Mouse (Mus musculus) cortical plate, adult 2 months (tissue): ENCODE results near the gene Selenof. TPM values are rescaled to one million over a fixed set of nuclear protein-coding genes. Genes with fewer than 3 reads are reported as not detected.
A peak's percentile ranks its signal among the peaks of the same experiment; 100 is the strongest.
"Not testable (repeated sequence)": the region's sequence is repeated elsewhere in the genome, so short reads cannot be mapped to it uniquely, and the experiment has no call there.

Experiments used
- H3K27ac ChIP-seq: fragments of 200-500 bp; 2 replicates; pipeline ENCODE4 v1.5.1; 2012; ENCODE audit warnings: low read length, control low read depth, inconsistent platforms; ENCODE audit not compliant: insufficient read depth
- H3K4me1 ChIP-seq: fragments of 200-500 bp; 2 replicates; pipeline ENCODE4 v1.6.1; 2011; ENCODE audit warnings: low read length; ENCODE audit not compliant: control insufficient read depth, insufficient read depth
- H3K4me3 ChIP-seq: fragments of 200-500 bp; 2 replicates; pipeline ENCODE4 v1.5.1; 2011; ENCODE audit warnings: mild to moderate bottlenecking, low read length, control low read depth; ENCODE audit not compliant: insufficient read depth
- CTCF ChIP-seq: fragments of 200-500 bp; IDR thresholded peaks from 2 replicates; pipeline ENCODE4 v1.5.1; 2011; ENCODE audit warnings: mild to moderate bottlenecking, control low read depth, low read length; ENCODE audit not compliant: insufficient read depth; ENCODE audit errors: extremely low read depth
- POLR2A ChIP-seq: fragments of 200-500 bp; IDR thresholded peaks from 2 replicates; pipeline ENCODE4 v1.6.1; 2011; ENCODE audit warnings: mild to moderate bottlenecking, low read length, control low read depth; ENCODE audit not compliant: insufficient read depth; ENCODE audit errors: extremely low read depth
- polyA plus RNA-seq: library from polyadenylated mRNA; depleted of rRNA; stranded (reverse); fragments of >200 nt; gene quantifications from 2 replicates; pipeline ENCODE4 v1.2.3, GENCODE M21; 2012

Gene Selenof
- polyA plus RNA-seq, 1 experiment, result 279 TPM

GRCm38 (mm10) chr3:144597790-144598467, 27.8 kb downstream of the Selenof start:
- Histone ChIP-seq H3K27ac (no peak overlapping the region), H3K4me3 (no peak overlapping the region), H3K4me1 (no peaks in the 10 kb centered on the region)
- no peak for TF ChIP-seq CTCF
- no peak for TF ChIP-seq POLR2A

- Histone ChIP-seq H3K27ac (no peak overlapping the region), H3K4me1 (no peaks in the 10 kb centered on the region), H3K4me3 (no peak overlapping the region)
- TF ChIP-seq POLR2A, result no peak
- TF ChIP-seq CTCF, result no peak
Measured at GRCm38 (mm10) chr3:144602413-144602812, 32.3 kb downstream of the Selenof start.

GRCm38 (mm10) chr3:144602819-144603218, 32.7 kb downstream of the Selenof start:
- no peak overlapping the region for H3K27ac ChIP-seq
- TF ChIP-seq CTCF (no peak), POLR2A (no peak)
- H3K4me1 ChIP-seq, result no peaks in the 10 kb centered on the region
- no peak overlapping the region for H3K4me3 ChIP-seq

- no peak overlapping the region for H3K4me3 ChIP-seq
- no peaks in the 10 kb centered on the region for H3K4me1 ChIP-seq
- TF ChIP-seq CTCF, result no peak
- no peak for TF ChIP-seq POLR2A
- H3K27ac ChIP-seq, result no peak overlapping the region
Measured at GRCm38 (mm10) chr3:144603558-144603957, 33.5 kb downstream of the Selenof start.

GRCm38 (mm10) chr3:144604205-144604604, 34.1 kb downstream of the Selenof start:
- no peak for TF ChIP-seq POLR2A
- no peak for TF ChIP-seq CTCF
- H3K4me1 ChIP-seq, result no peaks in the 10 kb centered on the region
- H3K4me3 ChIP-seq, result no peak overlapping the region
- no peak overlapping the region for H3K27ac ChIP-seq

- not testable (repeated sequence) for H3K27ac ChIP-seq, H3K4me1 ChIP-seq, H3K4me3 ChIP-seq
- 0 out of 2 replicates have a peak, but pooled peaks have one; percentile 10 for TF ChIP-seq CTCF
Measured at GRCm38 (mm10) chr3:144605811-144606210, 35.7 kb downstream of the Selenof start.

GRCm38 (mm10) chr3:144606449-144606848, 36.3 kb downstream of the Selenof start:
- Histone ChIP-seq H3K4me3 (no peak overlapping the region), H3K27ac (no peak overlapping the region), H3K4me1 (no peaks in the 10 kb centered on the region)
- no peak for TF ChIP-seq CTCF
- TF ChIP-seq POLR2A, result no peak

- Histone ChIP-seq H3K27ac (no peak overlapping the region), H3K4me3 (no peak overlapping the region), H3K4me1 (no peaks in the 10 kb centered on the region)
- no peak for TF ChIP-seq CTCF
- no peak for TF ChIP-seq POLR2A
Measured at GRCm38 (mm10) chr3:144608090-144608489, 38.0 kb downstream of the Selenof start.

- Histone ChIP-seq H3K4me3 (no peak overlapping the region), H3K4me1 (no peaks in the 10 kb centered on the region), H3K27ac (no peak overlapping the region)
- no peak for TF ChIP-seq POLR2A
- TF ChIP-seq CTCF, result no peak
Measured at GRCm38 (mm10) chr3:144610759-144611158, 40.7 kb downstream of the Selenof start.

GRCm38 (mm10) chr3:144611626-144612271, 41.6 kb downstream of the Selenof start:
- no peak overlapping the region for H3K27ac ChIP-seq
- no peaks in the 10 kb centered on the region for H3K4me1 ChIP-seq
- TF ChIP-seq POLR2A (no peak), CTCF (no peak)
- H3K4me3 ChIP-seq, result no peak overlapping the region

- TF ChIP-seq CTCF (no peak), POLR2A (no peak)
- no peak overlapping the region for H3K4me3 ChIP-seq
- H3K27ac ChIP-seq, result no peak overlapping the region
- peaks cover 1% of the 10 kb centered on the region; the same call in 1 of the 2 replicates for H3K4me1 ChIP-seq
Measured at GRCm38 (mm10) chr3:144612382-144612781, 42.3 kb downstream of the Selenof start.
